Mouse (Mus musculus): ENCODE data around the gene Zscan18. TPM values are rescaled to one million over a fixed set of nuclear protein-coding genes. Genes with fewer than 3 reads are reported as not detected.

The Zscan18 gene
- total RNA-seq, 2 experiments from 2014 or later: 3.6 to 4.9 TPM

Other genes with a start within 250 kb of the Zscan18 start
- under 1 TPM; under 0.01 to 0.02 TPM for gene Vmn2r53, start 194.8 kb downstream of the Zscan18 start, total RNA-seq (2021)
- gene Vmn2r54, start 163.3 kb downstream of the Zscan18 start, total RNA-seq (2021): not detected
- gene Vmn2r55, start 118.6 kb downstream of the Zscan18 start, total RNA-seq (2021): not detected
- not detected for gene Vmn2r56, start 68.6 kb downstream of the Zscan18 start, total RNA-seq (2021)
- 1 to 10 TPM; 5.8 to 8.9 TPM for gene Zfp329, start 15.2 kb upstream of the Zscan18 start, total RNA-seq (2021)
- 10 to 100 TPM in 1 of 2 experiments, 1 to 10 TPM in 1; 9.8 to 13.4 TPM for gene Zfp110, start 31.1 kb upstream of the Zscan18 start, total RNA-seq (2021)
- gene Zfp128, start 77.5 kb upstream of the Zscan18 start, total RNA-seq (2021): 1 to 10 TPM; 2.1 to 3.0 TPM
- gene Zscan22, start 94.2 kb upstream of the Zscan18 start, total RNA-seq (2021): 1 to 10 TPM; 2.9 to 4.5 TPM
- 100 to 1,000 TPM; 858 to 886 TPM for gene Rps5, start 118.7 kb upstream of the Zscan18 start, total RNA-seq (2021)
- gene Rnf225, start 123.8 kb upstream of the Zscan18 start, total RNA-seq (2021): under 1 TPM; 0.26 to 0.34 TPM
- gene Zfp324, start 162.2 kb upstream of the Zscan18 start, total RNA-seq (2021): 1 to 10 TPM; 2.8 to 4.8 TPM
- 1 to 10 TPM; 2.1 to 3.8 TPM for gene Zfp446, start 174.2 kb upstream of the Zscan18 start, total RNA-seq (2021)
- under 1 TPM in 1 of 2 experiments, not detected in 1; 0.16 TPM for gene Slc27a5, start 194.6 kb upstream of the Zscan18 start, total RNA-seq (2021)
- 100 to 1,000 TPM; 118 to 161 TPM for gene Trim28, start 195.5 kb upstream of the Zscan18 start, total RNA-seq (2021)
- gene Zbtb45, start 206.4 kb upstream of the Zscan18 start, total RNA-seq (2021): 1 to 10 TPM; 5.5 to 6.6 TPM
- gene Chmp2a, start 231.2 kb upstream of the Zscan18 start, total RNA-seq (2021): 100 to 1,000 TPM; 114 to 123 TPM
- gene Ube2m, start 234.6 kb upstream of the Zscan18 start, total RNA-seq (2021): 100 to 1,000 TPM; 153 to 168 TPM